Mouse (Mus musculus) stomach, postnatal 0 days (tissue): ENCODE results near the gene Zbtb7b. TPM values are rescaled to one million over a fixed set of nuclear protein-coding genes. Genes with fewer than 3 reads are reported as not detected.

Source experiments
- ATAC-seq: fragments of 200-750 bp; cut with Nextera tagmentation; 2 replicates; pipeline ENCODE4 v1.8.0; 2017; ENCODE audit not compliant: low FRiP score, low TSS enrichment
- DNase-seq: peaks from one replicate; pipeline ENCODE4 v3.0.0-alpha.2; 2016; ENCODE audit warnings: low spot score
- H3K27ac ChIP-seq: fragments of 300-500 bp; sonication (generic); replicated peaks from 2 replicates; pipeline ENCODE4 v1.5.1; 2014; ENCODE audit warnings: mild to moderate bottlenecking, control low read depth
- H3K27me3 ChIP-seq: fragments of 300-500 bp; sonication (generic); 2 replicates; pipeline ENCODE4 v1.6.1; 2014; ENCODE audit warnings: low read length; ENCODE audit not compliant: control insufficient read depth, insufficient read depth
- H3K36me3 ChIP-seq: fragments of 300-500 bp; sonication (generic); 2 replicates; pipeline ENCODE4 v1.6.1; 2014; ENCODE audit warnings: low read length, mixed read lengths; ENCODE audit not compliant: control insufficient read depth, insufficient read depth
- H3K4me1 ChIP-seq: fragments of 300-500 bp; sonication (generic); replicated peaks from 2 replicates; pipeline ENCODE4 v1.6.1; 2014; ENCODE audit warnings: antibody characterized with exemption; ENCODE audit not compliant: control insufficient read depth, insufficient read depth
- H3K4me2 ChIP-seq: fragments of 300-500 bp; sonication (generic); replicated peaks from 2 replicates; pipeline ENCODE4 v1.6.1; 2014; ENCODE audit warnings: low read depth, mild to moderate bottlenecking, control low read depth, moderate library complexity
- H3K4me3 ChIP-seq: fragments of 300-500 bp; sonication (generic); 2 replicates; pipeline ENCODE4 v1.5.1; 2014; ENCODE audit warnings: low read depth, low read length, control low read depth
- H3K9ac ChIP-seq: fragments of 300-500 bp; sonication (generic); 2 replicates; pipeline ENCODE4 v1.6.1; 2014; ENCODE audit warnings: mild to moderate bottlenecking, low read length, control low read depth, mixed read lengths
- H3K9me3 ChIP-seq: fragments of 300-500 bp; sonication (generic); 2 replicates; pipeline ENCODE4 v1.6.1; 2016; ENCODE audit warnings: low read length; ENCODE audit not compliant: control insufficient read depth
- CTCF ChIP-seq: IDR thresholded peaks from 2 replicates; pipeline ENCODE4 v1.5.1; 2016; ENCODE audit warnings: antibody characterized with exemption, low read depth, mild to moderate bottlenecking, moderate library complexity
- EP300 ChIP-seq: optimal IDR thresholded peaks from 2 replicates; pipeline ENCODE3; 2016; ENCODE audit warnings: antibody characterized with exemption
- WGBS: fragments of 180-500 bp; shearing (Covaris S2); extraction: QIAGEN DNeasy Blood & Tissue Kit; methylation state at CpG from one replicate; pipeline ENCODE4 v1.1.7; 2014; 5-methylcytosine and 5-hydroxymethylcytosine counted together
- polyA plus RNA-seq: library from polyadenylated mRNA; unstranded; fragments of >200 nt; fragmentation: Nextera tagmentation; extraction: Ambion mirVana; gene quantifications from 2 replicates; pipeline ENCODE4 v1.2.1, GENCODE M21; 2015

Zbtb7b gene
- polyA plus RNA-seq, 1 experiment from 2014 or later = 7.9 TPM

- H3K4me1 ChIP-seq = no peaks in the 10 kb centered on the region
- 78% methylated on average over 5 of the region's 5 CpGs for WGBS
- H3K9me3 ChIP-seq = no peaks in the 10 kb centered on the region
- H3K36me3 ChIP-seq = peaks cover under 1% of the 10 kb centered on the region
- ATAC-seq (no peak), DNase-seq (no peak)
- no peak within 1 kb of the TSS for H3K9ac ChIP-seq
- TF ChIP-seq CTCF (no peak), EP300 (no peak)
- no peak within 1 kb of the TSS for H3K4me3 ChIP-seq
- no peak within 1 kb of the TSS for H3K4me2 ChIP-seq
- no peaks in the 10 kb centered on the region for H3K27me3 ChIP-seq
- H3K27ac ChIP-seq = no peak within 1 kb of the TSS
Measured at GRCm38 (mm10) chr3:89402693-89403092, 8.1 kb upstream of the Zbtb7b start, which contains the start of gene Lenep. TSS of gene Lenep (minus strand) at chr3:89402793.

GRCm38 (mm10) chr3:89401329-89401728, 6.8 kb upstream of the Zbtb7b start:
- Histone ChIP-seq H3K36me3 (no peaks in the 10 kb centered on the region; the same call in 1 of the 2 replicates), H3K4me2 (no peak overlapping the region), H3K4me3 (no peak overlapping the region), H3K9ac (no peak overlapping the region), H3K27me3 (no peaks in the 10 kb centered on the region), H3K4me1 (peaks cover 3% of the 10 kb centered on the region; the same call in 1 of the 2 replicates), H3K9me3 (no peaks in the 10 kb centered on the region), H3K27ac (no peak overlapping the region)
- ATAC-seq (no peak), DNase-seq (no peak)
- WGBS = 81% methylated on average over 7 of the region's 7 CpGs
- TF ChIP-seq EP300 (no peak), CTCF (no peak)

- Histone ChIP-seq H3K9ac (no peak overlapping the region), H3K4me2 (peak overlapping the region; percentile 99), H3K9me3 (no peaks in the 10 kb centered on the region), H3K4me3 (peak overlapping the region; percentile 76), H3K36me3 (no peaks in the 10 kb centered on the region), H3K27ac (0 out of 2 replicates have a peak overlapping the region, but pooled peaks have one; percentile 97), H3K27me3 (no peaks in the 10 kb centered on the region), H3K4me1 (peaks cover 3% of the 10 kb centered on the region; the same call in 1 of the 2 replicates)
- WGBS = 2% methylated on average over 4 of the region's 4 CpGs
- DNase-seq = no peak
- no peak for ATAC-seq
- TF ChIP-seq CTCF (no peak), EP300 (no peak)
Measured at GRCm38 (mm10) chr3:89396654-89397005, 2.1 kb upstream of the Zbtb7b start.

- ATAC-seq (no peak), DNase-seq (peak; percentile 70)
- TF ChIP-seq EP300 = no peak
- peak; percentile 93 for TF ChIP-seq CTCF
- Histone ChIP-seq H3K27me3 (no peaks in the 10 kb centered on the region), H3K27ac (peak overlapping the region; percentile 97), H3K4me2 (peak overlapping the region; percentile 99), H3K4me1 (peaks cover 3% of the 10 kb centered on the region; the same call in 1 of the 2 replicates), H3K36me3 (no peaks in the 10 kb centered on the region), H3K4me3 (peak overlapping the region; percentile 76), H3K9me3 (no peaks in the 10 kb centered on the region), H3K9ac (peak overlapping the region; percentile 79)
- WGBS = 1% methylated on average over 43 of the region's 44 CpGs
Measured at GRCm38 (mm10) chr3:89395806-89396653, 1.5 kb upstream of the Zbtb7b start.

- ATAC-seq = no peak
- Histone ChIP-seq H3K4me2 (peak overlapping the region; percentile 99), H3K4me3 (peak overlapping the region; percentile 76), H3K9ac (peak overlapping the region; percentile 79), H3K27ac (peak overlapping the region; percentile 97), H3K36me3 (no peaks in the 10 kb centered on the region), H3K4me1 (peaks cover 6% of the 10 kb centered on the region; the same call in 1 of the 2 replicates), H3K27me3 (no peaks in the 10 kb centered on the region), H3K9me3 (no peaks in the 10 kb centered on the region)
- TF ChIP-seq CTCF (no peak), EP300 (no peak)
- WGBS = 8% methylated on average over 10 of the region's 10 CpGs
- no peak for DNase-seq
Measured at GRCm38 (mm10) chr3:89395419-89395805, 836 bp upstream of the Zbtb7b start.

- H3K27ac ChIP-seq = peak overlapping the region; percentile 97
- H3K36me3 ChIP-seq = no peaks in the 10 kb centered on the region
- TF ChIP-seq CTCF = 0 out of 2 replicates have a peak, but pooled peaks have one; percentile 11
- no peak for TF ChIP-seq EP300
- peak overlapping the region; percentile 79 for H3K9ac ChIP-seq
- peaks cover 6% of the 10 kb centered on the region; the same call in 1 of the 2 replicates for H3K4me1 ChIP-seq
- DNase-seq (peak; percentile 87), ATAC-seq (peak; percentile 22)
- WGBS = 0% methylated on average over 12 of the region's 12 CpGs
- H3K9me3 ChIP-seq = no peaks in the 10 kb centered on the region
- H3K4me2 ChIP-seq = peak overlapping the region; percentile 99
- peak overlapping the region; percentile 76 for H3K4me3 ChIP-seq
- no peaks in the 10 kb centered on the region for H3K27me3 ChIP-seq
Measured at GRCm38 (mm10) chr3:89394894-89395256, 299 bp upstream of the Zbtb7b start.
